Mouse (Mus musculus) lung, adult 2 months (tissue): ENCODE measurements around the gene Foxn1. TPM values are rescaled to one million over a fixed set of nuclear protein-coding genes. Genes with fewer than 3 reads are reported as not detected.
A peak's percentile ranks its signal among the peaks of the same experiment; 100 is the strongest.

ENCODE experiments used
- DNase-seq: peaks from one replicate; pipeline ENCODE4 v3.0.0; 2022
- H3K4me1 ChIP-seq: fragments of 200-500 bp; 2 replicates; pipeline ENCODE4 v1.6.1; 2011; ENCODE audit warnings: low read length; ENCODE audit not compliant: control insufficient read depth, insufficient read depth
- H3K4me3 ChIP-seq: fragments of 200-500 bp; replicated peaks from 2 replicates; pipeline ENCODE3; 2011; ENCODE audit warnings: low read depth, mild to moderate bottlenecking, control low read depth, low read length; ENCODE audit errors: extremely low read depth
- CTCF ChIP-seq: fragments of 200-500 bp; IDR thresholded peaks from 2 replicates; pipeline ENCODE4 v1.5.1; 2011; ENCODE audit warnings: mild to moderate bottlenecking, low read length, control low read depth; ENCODE audit not compliant: insufficient read depth
- POLR2A ChIP-seq: fragments of 200-500 bp; IDR thresholded peaks from 2 replicates; pipeline ENCODE4 v1.6.1; 2011; ENCODE audit warnings: low read depth, mild to moderate bottlenecking, control low read depth, low read length, borderline replicate concordance; ENCODE audit errors: extremely low read depth
- WGBS: fragments of 180-500 bp; shearing (Covaris S2); methylation state at CpG from one replicate; pipeline ENCODE4 v1.1.7; 2018; 5-methylcytosine and 5-hydroxymethylcytosine counted together
- polyA plus RNA-seq: library from polyadenylated mRNA; depleted of rRNA; stranded (reverse); fragments of >200 nt; gene quantifications from 2 replicates; pipeline ENCODE4 v1.2.3, GENCODE M21; 2012

Gene Foxn1
- polyA plus RNA-seq, 1 experiment = 0.62 TPM

DNA sequence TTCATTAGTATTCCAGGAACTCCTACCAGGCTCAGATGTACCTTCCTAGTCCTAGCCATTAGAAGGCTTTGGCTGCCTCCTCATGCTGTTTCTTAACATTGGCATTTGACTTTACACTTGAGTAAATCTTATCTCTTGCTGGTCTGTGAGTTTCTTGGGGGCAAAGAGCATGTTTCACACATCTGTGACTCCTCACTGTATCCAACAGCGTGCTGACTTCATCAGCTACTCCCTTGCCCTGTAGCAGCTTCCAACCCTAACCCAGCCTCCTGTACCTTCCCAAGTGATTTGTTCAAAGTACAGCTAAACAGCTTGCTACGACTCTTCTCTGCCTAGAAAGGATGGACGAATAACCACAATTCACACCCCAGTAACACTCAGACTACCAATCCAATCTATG lies 15.1 kb upstream of the Foxn1 start:
- DNase-seq = no peak
- H3K4me3 ChIP-seq = no peak overlapping the region
- TF ChIP-seq POLR2A (no peak), CTCF (no peak)
- 0 out of 2 replicates have a peak, but pooled peaks cover 2% of the 10 kb centered on the region for H3K4me1 ChIP-seq
- 74% methylated on average over 3 of the region's 3 CpGs for WGBS

DNA sequence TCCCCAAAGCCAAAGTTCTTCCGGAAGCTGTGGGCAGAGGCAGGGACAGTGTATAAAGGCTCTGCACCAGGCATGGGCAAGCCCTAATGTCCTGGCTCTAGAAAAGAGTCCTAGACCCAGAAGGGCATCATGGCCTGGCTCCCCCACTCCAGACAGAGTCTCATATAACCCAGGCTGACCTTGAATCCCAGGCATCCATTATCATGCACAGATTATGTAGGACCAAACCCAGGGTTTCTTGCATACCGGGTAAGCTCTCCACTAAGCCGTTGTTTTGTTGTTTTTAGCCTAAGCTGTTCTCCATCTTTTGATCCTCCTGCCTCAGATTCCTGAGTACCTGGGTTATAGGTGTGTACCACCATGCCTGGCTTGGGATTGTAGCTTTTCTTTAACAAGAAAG lies 14.6 kb upstream of the Foxn1 start:
- Histone ChIP-seq H3K4me1 (0 out of 2 replicates have a peak, but pooled peaks cover 2% of the 10 kb centered on the region), H3K4me3 (no peak overlapping the region)
- WGBS = 66% methylated on average over 3 of the region's 3 CpGs
- TF ChIP-seq CTCF (no peak), POLR2A (no peak)
- DNase-seq = no peak

GRCm38 (mm10) chr11:78399680-78400079 lies 13.3 kb upstream of the Foxn1 start:
- DNase-seq = peak; percentile 77
- 0 out of 2 replicates have a peak, but pooled peaks cover 2% of the 10 kb centered on the region for H3K4me1 ChIP-seq
- 15% methylated on average over 8 of the region's 8 CpGs for WGBS
- no peak overlapping the region for H3K4me3 ChIP-seq
- TF ChIP-seq POLR2A (no peak), CTCF (peak; percentile 68)

- 86% methylated on average over 6 of the region's 6 CpGs for WGBS
- no peak for DNase-seq
- Histone ChIP-seq H3K4me3 (no peak overlapping the region), H3K4me1 (0 out of 2 replicates have a peak, but pooled peaks cover 2% of the 10 kb centered on the region)
- no peak for TF ChIP-seq POLR2A
- TF ChIP-seq CTCF = no peak
These were observed 11.9 kb upstream of the Foxn1 start for GRCm38 (mm10) chr11:78398212-78398611.

DNA sequence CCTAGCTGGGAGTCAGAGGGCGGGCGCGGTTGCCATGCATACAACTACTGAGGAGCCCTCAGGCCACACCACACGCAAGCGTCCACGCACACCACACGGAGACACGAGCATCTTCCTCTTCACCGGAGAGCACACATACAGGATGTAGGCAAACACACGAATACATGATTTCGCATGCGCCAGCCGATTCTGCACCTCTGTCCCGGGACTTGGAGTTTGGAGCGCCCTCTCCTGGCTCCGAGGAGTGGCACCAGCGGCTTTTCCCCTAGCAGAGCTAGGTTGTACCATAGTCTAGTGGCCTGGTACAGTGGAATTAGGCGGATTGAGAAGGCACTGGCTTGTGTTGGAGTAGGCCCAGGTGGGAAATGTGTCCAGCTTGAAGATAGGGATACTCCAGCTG lies 11.0 kb upstream of the Foxn1 start:
- no peak overlapping the region for H3K4me3 ChIP-seq
- peak; percentile 63 for TF ChIP-seq CTCF
- no peak for TF ChIP-seq POLR2A
- 16% methylated on average over 18 of the region's 18 CpGs for WGBS

GRCm38 (mm10) chr11:78396950-78397349 lies 10.6 kb upstream of the Foxn1 start:
- TF ChIP-seq POLR2A (no peak), CTCF (no peak)
- Histone ChIP-seq H3K4me1 (0 out of 2 replicates have a peak, but pooled peaks cover 2% of the 10 kb centered on the region), H3K4me3 (no peak overlapping the region)
- DNase-seq = no peak
- WGBS = 47% methylated on average over 11 of the region's 11 CpGs

More for the DNA sequence above, 11.0 kb upstream of the Foxn1 start:
- peak; percentile 74 for DNase-seq
- H3K4me1 ChIP-seq = 0 out of 2 replicates have a peak, but pooled peaks cover 2% of the 10 kb centered on the region

DNA sequence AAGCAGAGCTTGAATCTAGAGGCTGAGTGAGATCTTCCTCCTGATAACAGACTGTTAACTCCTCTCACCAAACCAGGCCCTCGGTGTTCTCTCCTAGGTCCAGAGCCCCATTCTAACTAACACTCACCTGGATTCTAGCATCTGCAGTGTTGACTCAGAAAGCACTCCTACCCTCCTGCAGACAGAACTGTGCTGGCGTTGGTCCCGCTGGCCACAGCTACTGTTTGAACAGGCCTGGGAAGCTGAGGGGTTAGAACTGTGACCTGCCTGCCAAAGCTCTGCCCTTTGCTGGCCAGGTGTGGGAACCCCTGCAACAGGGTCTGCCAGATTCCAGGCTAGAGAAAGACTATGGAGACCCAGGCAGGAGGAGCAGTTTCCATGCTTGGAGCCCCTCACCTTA lies 6.4 kb upstream of the Foxn1 start:
- Histone ChIP-seq H3K4me3 (no peak overlapping the region), H3K4me1 (0 out of 2 replicates have a peak, but pooled peaks cover 2% of the 10 kb centered on the region)
- WGBS = 58% methylated on average over 3 of the region's 3 CpGs
- TF ChIP-seq POLR2A = no peak
- TF ChIP-seq CTCF = no peak
- peak; percentile 69 for DNase-seq

GRCm38 (mm10) chr11:78385776-78386175 lies 582 bp downstream of the Foxn1 start:
- no peak for TF ChIP-seq CTCF
- TF ChIP-seq POLR2A = no peak
- no peak overlapping the region for H3K4me3 ChIP-seq
- DNase-seq = no peak
- no peaks in the 10 kb centered on the region for H3K4me1 ChIP-seq
- WGBS = 81% methylated on average over 10 of the region's 10 CpGs

- 53% methylated on average over 5 of the region's 5 CpGs for WGBS
- H3K4me3 ChIP-seq = no peak overlapping the region
- no peaks in the 10 kb centered on the region for H3K4me1 ChIP-seq
- TF ChIP-seq POLR2A = no peak
- no peak for TF ChIP-seq CTCF
- no peak for DNase-seq
These were observed 3.7 kb downstream of the Foxn1 start for GRCm38 (mm10) chr11:78382701-78383100.

- DNase-seq = no peak
- TF ChIP-seq CTCF = no peak
- no peak for TF ChIP-seq POLR2A
- no peak overlapping the region for H3K4me3 ChIP-seq
- H3K4me1 ChIP-seq = no peaks in the 10 kb centered on the region
- WGBS = 71% methylated on average over 7 of the region's 7 CpGs
These were observed 4.1 kb downstream of the Foxn1 start for GRCm38 (mm10) chr11:78382286-78382685.

DNA sequence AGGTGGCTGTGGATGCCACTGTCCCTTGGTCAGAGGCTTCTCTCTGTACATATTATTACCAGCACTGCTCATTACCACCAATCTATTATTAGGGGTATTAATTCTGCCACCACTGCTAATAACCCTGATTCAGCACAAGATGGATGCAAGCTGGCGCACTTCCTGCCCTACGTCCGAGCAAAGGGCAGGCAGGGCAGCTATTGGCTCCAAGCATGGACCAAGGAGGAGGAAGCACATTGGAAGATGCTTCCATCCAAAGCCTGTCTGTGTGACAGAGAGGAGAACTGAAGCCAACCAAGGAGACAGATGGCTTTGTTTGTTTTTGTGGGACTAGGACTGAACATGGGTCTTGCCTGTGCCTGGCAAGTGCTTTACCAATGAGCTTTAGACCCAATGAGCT lies 5.4 kb downstream of the Foxn1 start:
- H3K4me3 ChIP-seq = no peak overlapping the region
- no peak for DNase-seq
- H3K4me1 ChIP-seq = no peaks in the 10 kb centered on the region
- no peak for TF ChIP-seq POLR2A
- no peak for TF ChIP-seq CTCF
- 66% methylated on average over 3 of the region's 3 CpGs for WGBS
